Mouse (Mus musculus): ENCODE results near the gene Ptprj. TPM values are rescaled to one million over a fixed set of nuclear protein-coding genes. Genes with fewer than 3 reads are reported as not detected.

The Ptprj gene
- polyA plus RNA-seq, 1 experiment from 2014 or later: 6.8 TPM

- no peak overlapping the region for H3K27ac ChIP-seq (replicated peaks)
- H3K4me3 ChIP-seq: no peak overlapping the region
- no peak for ATAC-seq (ENCODE audit: low FRiP score, low read depth)
- no peaks in the 10 kb centered on the region for H3K36me3 ChIP-seq
- H3K9ac ChIP-seq: no peak overlapping the region
- H3K4me2 ChIP-seq: no peak overlapping the region
- no peaks in the 10 kb centered on the region for H3K9me3 ChIP-seq
- 92% methylated on average over 4 of the region's 4 CpGs for WGBS
- no peaks in the 10 kb centered on the region for H3K27me3 ChIP-seq
- H3K4me1 ChIP-seq (replicated peaks): peaks cover 8% of the 10 kb centered on the region; the same call in 1 of the 2 replicates
Observed at GRCm38 (mm10) chr2:90553861-90554260, 26.6 kb downstream of the Ptprj start.

GRCm38 (mm10) chr2:90550656-90551055 is 29.8 kb downstream of the Ptprj start:
- Histone ChIP-seq H3K4me1 (replicated peaks) (peaks cover 15% of the 10 kb centered on the region), H3K36me3 (no peaks in the 10 kb centered on the region), H3K4me3 (no peak overlapping the region), H3K4me2 (no peak overlapping the region), H3K27me3 (no peaks in the 10 kb centered on the region), H3K27ac (replicated peaks) (no peak overlapping the region), H3K9me3 (no peaks in the 10 kb centered on the region), H3K9ac (no peak overlapping the region)
- 81% methylated on average over 6 of the region's 6 CpGs for WGBS
- peak; percentile 32; the same call in 1 of the 2 replicates for ATAC-seq (ENCODE audit: low FRiP score, low read depth)

- Histone ChIP-seq H3K4me3 (no peak overlapping the region), H3K27me3 (no peaks in the 10 kb centered on the region), H3K27ac (replicated peaks) (no peak overlapping the region), H3K9ac (no peak overlapping the region), H3K4me1 (replicated peaks) (peaks cover 26% of the 10 kb centered on the region), H3K4me2 (no peak overlapping the region), H3K9me3 (no peaks in the 10 kb centered on the region), H3K36me3 (no peaks in the 10 kb centered on the region)
- WGBS: 76% methylated on average over 5 of the region's 5 CpGs
- ATAC-seq (ENCODE audit: low FRiP score, low read depth): no peak
Observed at GRCm38 (mm10) chr2:90548541-90548940, 31.9 kb downstream of the Ptprj start.

DNA sequence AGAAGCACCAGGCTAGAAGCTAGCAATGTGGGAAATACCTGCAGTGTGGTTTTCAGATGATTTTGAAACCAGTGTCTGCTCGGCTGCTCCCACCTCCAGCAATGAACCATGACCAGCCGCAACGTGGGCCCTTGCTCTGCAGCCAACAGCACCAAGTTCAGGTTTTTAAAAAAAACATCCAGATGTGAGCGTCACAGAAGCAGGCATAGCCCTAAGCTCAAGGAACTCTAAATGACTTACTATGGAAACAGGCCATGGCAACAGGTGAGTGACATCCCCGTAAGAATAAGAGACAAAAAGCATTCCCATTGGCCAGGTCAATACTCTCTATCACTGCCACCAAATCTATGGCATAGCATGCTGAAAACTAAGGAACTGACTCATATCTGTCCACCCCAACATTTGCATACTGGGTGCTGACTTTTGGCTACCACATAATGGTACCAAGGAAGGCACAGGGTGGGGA is 33.3 kb downstream of the Ptprj start:
- H3K27ac ChIP-seq (replicated peaks): no peak overlapping the region
- H3K4me1 ChIP-seq (replicated peaks): peaks cover 31% of the 10 kb centered on the region
- WGBS: 82% methylated on average over 5 of the region's 5 CpGs
- no peak overlapping the region for H3K4me3 ChIP-seq
- H3K9me3 ChIP-seq: no peaks in the 10 kb centered on the region
- H3K27me3 ChIP-seq: no peaks in the 10 kb centered on the region
- H3K4me2 ChIP-seq: no peak overlapping the region
- no peaks in the 10 kb centered on the region for H3K36me3 ChIP-seq
- no peak for ATAC-seq (ENCODE audit: low FRiP score, low read depth)
- H3K9ac ChIP-seq: no peak overlapping the region

GRCm38 (mm10) chr2:90545261-90545660 is 35.2 kb downstream of the Ptprj start:
- Histone ChIP-seq H3K27me3 (no peaks in the 10 kb centered on the region), H3K9me3 (no peaks in the 10 kb centered on the region), H3K9ac (no peak overlapping the region), H3K27ac (replicated peaks) (peak overlapping the region; percentile 31), H3K36me3 (no peaks in the 10 kb centered on the region), H3K4me2 (no peak overlapping the region), H3K4me3 (no peak overlapping the region), H3K4me1 (replicated peaks) (peaks cover 24% of the 10 kb centered on the region)
- ATAC-seq (ENCODE audit: low FRiP score, low read depth): peak; percentile 24; the same call in 1 of the 2 replicates
- 34% methylated on average over 5 of the region's 5 CpGs for WGBS

- H3K4me2 ChIP-seq: no peak overlapping the region
- peaks cover 23% of the 10 kb centered on the region for H3K4me1 ChIP-seq (replicated peaks)
- no peak for ATAC-seq (ENCODE audit: low FRiP score, low read depth)
- H3K9ac ChIP-seq: no peak overlapping the region
- H3K9me3 ChIP-seq: no peaks in the 10 kb centered on the region
- no peak overlapping the region for H3K27ac ChIP-seq (replicated peaks)
- H3K36me3 ChIP-seq: no peaks in the 10 kb centered on the region
- no peaks in the 10 kb centered on the region for H3K27me3 ChIP-seq
- 76% methylated on average over 3 of the region's 3 CpGs for WGBS
- H3K4me3 ChIP-seq: no peak overlapping the region
Observed at GRCm38 (mm10) chr2:90543989-90544388, 36.5 kb downstream of the Ptprj start.

- peaks cover 28% of the 10 kb centered on the region for H3K4me1 ChIP-seq (replicated peaks)
- no peak overlapping the region for H3K4me3 ChIP-seq
- ATAC-seq (ENCODE audit: low FRiP score, low read depth): no peak
- H3K9ac ChIP-seq: no peak overlapping the region
- no peaks in the 10 kb centered on the region for H3K27me3 ChIP-seq
- H3K36me3 ChIP-seq: no peaks in the 10 kb centered on the region
- H3K9me3 ChIP-seq: no peaks in the 10 kb centered on the region
- H3K27ac ChIP-seq (replicated peaks): no peak overlapping the region
- H3K4me2 ChIP-seq: no peak overlapping the region
- WGBS: 85% methylated on average over 6 of the region's 6 CpGs
Observed at GRCm38 (mm10) chr2:90543106-90543702, 37.2 kb downstream of the Ptprj start.

GRCm38 (mm10) chr2:90542656-90543055 is 37.8 kb downstream of the Ptprj start:
- 80% methylated on average over 2 of the region's 2 CpGs for WGBS

GRCm38 (mm10) chr2:90539206-90539605 is 41.2 kb downstream of the Ptprj start:
- Histone ChIP-seq H3K4me2 (no peak overlapping the region), H3K36me3 (no peaks in the 10 kb centered on the region), H3K4me1 (replicated peaks) (peaks cover 25% of the 10 kb centered on the region), H3K27me3 (no peaks in the 10 kb centered on the region), H3K9ac (no peak overlapping the region), H3K27ac (replicated peaks) (no peak overlapping the region), H3K9me3 (no peaks in the 10 kb centered on the region), H3K4me3 (no peak overlapping the region)
- WGBS: 80% methylated on average over 4 of the region's 4 CpGs
- ATAC-seq (ENCODE audit: low FRiP score, low read depth): no peak

More at GRCm38 (mm10) chr2:90542656-90543055, 37.8 kb downstream of the Ptprj start:
- Histone ChIP-seq H3K36me3 (no peaks in the 10 kb centered on the region), H3K9me3 (no peaks in the 10 kb centered on the region), H3K4me1 (replicated peaks) (peaks cover 31% of the 10 kb centered on the region), H3K27me3 (no peaks in the 10 kb centered on the region), H3K4me3 (no peak overlapping the region), H3K27ac (replicated peaks) (no peak overlapping the region), H3K4me2 (no peak overlapping the region), H3K9ac (no peak overlapping the region)
- no peak for ATAC-seq (ENCODE audit: low FRiP score, low read depth)

DNA sequence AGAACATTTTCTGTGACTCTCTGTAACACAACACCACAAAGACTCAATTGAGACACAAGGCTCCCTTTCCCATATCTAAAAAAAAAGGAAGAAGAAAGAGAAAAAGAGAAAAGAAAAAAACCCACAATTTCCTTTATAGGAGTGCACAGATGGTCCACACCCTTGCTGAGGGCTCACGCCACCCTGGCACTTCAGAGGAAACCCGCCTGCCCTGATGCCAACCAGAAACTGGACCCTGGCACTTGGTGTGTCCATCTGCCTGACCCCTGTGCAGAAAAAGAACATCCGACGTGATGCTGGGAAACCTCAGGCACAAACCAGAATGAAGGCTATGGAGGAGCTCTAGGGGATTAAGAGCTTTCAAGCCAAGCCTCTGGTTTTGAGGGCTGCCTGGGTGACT is 43.2 kb downstream of the Ptprj start:
- H3K9ac ChIP-seq: no peak overlapping the region
- WGBS: 70% methylated on average over 4 of the region's 4 CpGs
- peaks cover 20% of the 10 kb centered on the region for H3K4me1 ChIP-seq (replicated peaks)

GRCm38 (mm10) chr2:90536555-90536954 is 43.9 kb downstream of the Ptprj start:
- Histone ChIP-seq H3K27me3 (no peaks in the 10 kb centered on the region), H3K27ac (replicated peaks) (peak overlapping the region; percentile 73), H3K4me3 (no peak overlapping the region), H3K4me1 (replicated peaks) (peaks cover 20% of the 10 kb centered on the region), H3K36me3 (no peaks in the 10 kb centered on the region), H3K4me2 (peak overlapping the region; percentile 17; the same call in 1 of the 2 replicates), H3K9me3 (no peaks in the 10 kb centered on the region), H3K9ac (no peak overlapping the region)
- no peak for ATAC-seq (ENCODE audit: low FRiP score, low read depth)
- WGBS: 33% methylated on average over 9 of the region's 9 CpGs

More for the DNA sequence above, 43.2 kb downstream of the Ptprj start:
- H3K27me3 ChIP-seq: no peaks in the 10 kb centered on the region
- H3K27ac ChIP-seq (replicated peaks): peak overlapping the region; percentile 73
- no peak for ATAC-seq (ENCODE audit: low FRiP score, low read depth)
- H3K4me3 ChIP-seq: no peak overlapping the region
- H3K36me3 ChIP-seq: no peaks in the 10 kb centered on the region
- no peak overlapping the region for H3K4me2 ChIP-seq
- H3K9me3 ChIP-seq: no peaks in the 10 kb centered on the region

DNA sequence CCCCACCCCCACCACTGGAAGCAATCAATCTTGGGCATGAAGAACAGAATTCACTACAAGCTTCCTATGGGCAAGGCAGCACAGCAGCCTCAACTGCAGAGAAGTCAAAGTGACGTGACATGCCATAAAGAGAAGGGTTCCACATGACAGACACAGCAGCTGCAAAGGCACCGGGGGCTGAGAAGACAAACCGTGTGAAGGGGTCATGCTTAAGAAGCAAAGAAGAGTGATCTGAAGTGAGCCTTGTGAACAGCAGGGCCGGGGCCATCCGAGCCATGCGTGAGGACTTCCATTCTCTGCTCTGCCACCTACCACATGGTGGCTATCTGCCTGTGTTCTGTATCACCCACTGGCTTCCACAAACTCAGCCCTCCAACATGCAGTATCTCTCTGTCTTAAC is 45.7 kb downstream of the Ptprj start:
- 82% methylated on average over 6 of the region's 6 CpGs for WGBS

DNA sequence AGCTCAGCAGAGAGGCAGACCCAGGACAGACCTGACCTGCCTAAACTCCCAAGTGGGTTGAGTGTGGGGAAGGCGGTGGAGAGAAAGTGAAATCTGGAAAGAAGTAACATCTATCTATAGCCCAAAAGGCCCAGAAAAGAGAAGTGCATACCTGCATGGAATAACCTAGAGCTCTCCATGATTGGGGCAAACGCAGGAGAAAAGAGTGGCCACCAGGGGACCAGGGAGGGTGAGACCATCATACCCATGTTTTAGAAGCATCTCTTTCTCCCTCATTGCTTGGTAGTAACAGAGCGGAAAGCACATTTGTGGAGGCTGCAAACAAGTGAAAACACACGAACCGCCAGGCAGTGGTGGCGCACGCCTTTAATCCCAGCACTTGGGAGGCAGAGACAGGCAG is 46.5 kb downstream of the Ptprj start:
- H3K27ac ChIP-seq (replicated peaks): no peak overlapping the region
- no peak overlapping the region for H3K4me3 ChIP-seq
- no peak overlapping the region for H3K4me2 ChIP-seq
- H3K9ac ChIP-seq: no peak overlapping the region
- ATAC-seq (ENCODE audit: low FRiP score, low read depth): no peak
- 96% methylated on average over 7 of the region's 7 CpGs for WGBS
- peaks cover 20% of the 10 kb centered on the region for H3K4me1 ChIP-seq (replicated peaks)
- no peaks in the 10 kb centered on the region for H3K27me3 ChIP-seq
- H3K36me3 ChIP-seq: no peaks in the 10 kb centered on the region
- H3K9me3 ChIP-seq: no peaks in the 10 kb centered on the region

More for the DNA sequence above, 45.7 kb downstream of the Ptprj start:
- H3K27ac ChIP-seq (replicated peaks): no peak overlapping the region
- peaks cover 20% of the 10 kb centered on the region for H3K4me1 ChIP-seq (replicated peaks)
- H3K27me3 ChIP-seq: no peaks in the 10 kb centered on the region
- no peak overlapping the region for H3K9ac ChIP-seq
- H3K9me3 ChIP-seq: no peaks in the 10 kb centered on the region
- H3K36me3 ChIP-seq: no peaks in the 10 kb centered on the region
- no peak overlapping the region for H3K4me3 ChIP-seq
- H3K4me2 ChIP-seq: no peak overlapping the region
- no peak for ATAC-seq (ENCODE audit: low FRiP score, low read depth)

Measured in hindbrain, embryonic 15.5 days (tissue).